Mouse (Mus musculus): ENCODE measurements around the gene Anp32e. TPM values are rescaled to one million over a fixed set of nuclear protein-coding genes. Genes with fewer than 3 reads are reported as not detected.

Anp32e gene
- total RNA-seq (2012; rRNA removed) = 40.9 and 50.8 TPM in 2 replicates

DNA sequence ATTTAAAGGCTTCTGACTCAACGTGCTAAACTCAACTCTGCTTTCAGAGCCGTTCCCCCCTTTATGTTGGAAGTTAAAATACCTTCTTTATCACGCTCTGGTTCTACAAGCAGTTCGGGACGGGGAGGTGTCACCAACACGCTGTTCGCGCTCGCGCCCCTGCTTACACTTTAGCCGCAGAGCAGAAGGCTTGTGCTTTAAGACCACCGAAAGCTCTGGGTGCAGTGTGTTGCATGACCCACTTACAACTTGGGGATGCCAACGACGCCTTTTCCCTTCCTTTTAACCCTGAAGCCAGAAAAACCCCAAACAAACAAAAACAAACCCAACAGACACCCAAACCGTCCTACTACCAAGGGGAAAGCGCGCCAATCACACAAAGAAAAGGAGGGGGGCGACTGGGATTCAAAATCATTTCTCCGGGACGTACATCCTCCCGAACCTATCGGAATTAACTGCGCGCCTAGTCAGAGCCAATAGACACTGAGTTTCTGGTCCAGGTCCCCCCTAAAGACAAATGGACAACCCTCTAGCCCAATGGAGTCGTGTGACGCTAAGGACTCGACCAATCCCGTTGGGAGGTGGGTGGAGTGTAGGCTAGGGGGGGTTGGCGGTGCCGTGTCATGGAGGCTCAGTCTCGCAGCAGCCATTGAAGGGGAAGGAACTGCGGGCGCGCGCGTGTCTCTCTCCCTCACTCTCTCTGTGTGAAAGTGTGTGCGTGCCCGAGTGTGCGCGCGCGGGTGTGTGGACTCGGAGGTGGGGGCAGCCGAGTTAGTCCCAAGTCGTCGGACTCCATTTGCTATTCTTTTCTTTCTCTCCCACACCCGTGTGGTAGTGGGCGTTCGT is at the start of gene Anp32e:
TSS of gene Anp32e (plus strand) at position 589 of the 846 bp plus-strand sequence.
- Histone ChIP-seq H3K9ac (ENCODE audit: insufficient read depth, low read depth, low read length, poor library complexity, severe bottlenecking) (peak within 1 kb of the TSS; percentile 97), H3K9me3 (ENCODE audit: control insufficient read depth, insufficient read depth, low read depth, low read length) (no peaks in the 10 kb centered on the region), H3K4me3 (ENCODE audit: insufficient read depth in 1 of 2, low read depth in 1 of 2, low read length in 2 of 2, poor library complexity in 1 of 2, severe bottlenecking in 1 of 2) (peak within 1 kb of the TSS; percentile 83 to 99), H3K4me1 (ENCODE audit: control insufficient read depth in 2 of 2, insufficient read depth in 2 of 2, low read length in 2 of 2, poor library complexity in 1 of 2) (peaks cover 1 to 5% of the 10 kb centered on the region in 2 experiments; a peak in 2 of 4 replicates), H3K36me3 (ENCODE audit: control insufficient read depth, insufficient read depth, low read length, poor library complexity, severe bottlenecking) (peaks cover 6% of the 10 kb centered on the region; the same call in 1 of the 2 replicates), H3K27ac (ENCODE audit: insufficient read depth, low read depth, low read length, poor library complexity, severe bottlenecking) (peak within 1 kb of the TSS; percentile 84)
- TF ChIP-seq MAFK (IDR thresholded peaks at IDR 0.05; ENCODE audit: insufficient read depth, low read depth, low read length) (no peak), CHD2 (IDR thresholded peaks at IDR 0.05; ENCODE audit: low read depth, low read length) (peak; percentile 96), ZNF384 (IDR thresholded peaks at IDR 0.05; ENCODE audit: low read depth, low read length) (no peak), ZC3H11A (IDR thresholded peaks at IDR 0.05; ENCODE audit: borderline replicate concordance, low read depth, low read length) (no peak), HCFC1 (IDR thresholded peaks at IDR 0.05; ENCODE audit: borderline replicate concordance, insufficient read depth, low read length) (0 out of 2 replicates have a peak, but pooled peaks have one; percentile 5)
- peak; percentile 95 for DNase-seq (ENCODE audit: low read depth, low spot score)
- in situ Hi-C loops (cut with MboI; ENCODE audit: low sequenced_read_pairs in 2 of 2, unreplicated experiment in 2 of 2) = no loop called here

GRCm38 (mm10) chr3:95881979-95882815 is 46.8 kb upstream of the Anp32e start, which contains the start of gene Ciart:
TSS of gene Ciart (minus strand) at chr3:95882251.
- H3K4me3 ChIP-seq (ENCODE audit: insufficient read depth in 1 of 2, low read depth in 1 of 2, low read length in 2 of 2, poor library complexity in 1 of 2, severe bottlenecking in 1 of 2) = peak within 1 kb of the TSS; percentile 62 to 68
- no peak within 1 kb of the TSS; the same call in 1 of the 2 replicates for H3K27ac ChIP-seq (ENCODE audit: insufficient read depth, low read depth, low read length, poor library complexity, severe bottlenecking)
- peak; percentile 93 for DNase-seq (ENCODE audit: low read depth, low spot score)
- in situ Hi-C loops (cut with MboI; ENCODE audit: low sequenced_read_pairs in 2 of 2, unreplicated experiment in 2 of 2) = no loop called here
- H3K9ac ChIP-seq (ENCODE audit: insufficient read depth, low read depth, low read length, poor library complexity, severe bottlenecking) = peak within 1 kb of the TSS; percentile 68
- TF ChIP-seq HCFC1 (IDR thresholded peaks at IDR 0.05; ENCODE audit: borderline replicate concordance, insufficient read depth, low read length) (peak; percentile 58; the same call in 1 of the 2 replicates), ZC3H11A (IDR thresholded peaks at IDR 0.05; ENCODE audit: borderline replicate concordance, low read depth, low read length) (no peak), CHD2 (IDR thresholded peaks at IDR 0.05; ENCODE audit: low read depth, low read length) (peak; percentile 69; the same call in 1 of the 2 replicates)
- no peaks in the 10 kb centered on the region for H3K9me3 ChIP-seq (ENCODE audit: control insufficient read depth, insufficient read depth, low read depth, low read length)
- peaks cover 2% of the 10 kb centered on the region; the same call in 1 of the 2 replicates for H3K36me3 ChIP-seq (ENCODE audit: control insufficient read depth, insufficient read depth, low read length, poor library complexity, severe bottlenecking)
- H3K4me1 ChIP-seq (ENCODE audit: control insufficient read depth in 2 of 2, insufficient read depth in 2 of 2, low read length in 2 of 2, poor library complexity in 1 of 2) = peaks cover 0 to 6% of the 10 kb centered on the region in 2 experiments; a peak in 1 of 4 replicates

GRCm38 (mm10) chr3:95882816-95883425 is 46.1 kb upstream of the Anp32e start:
- Histone ChIP-seq H3K9me3 (ENCODE audit: control insufficient read depth, insufficient read depth, low read depth, low read length) (no peaks in the 10 kb centered on the region), H3K4me3 (ENCODE audit: insufficient read depth in 1 of 2, low read depth in 1 of 2, low read length in 2 of 2, poor library complexity in 1 of 2, severe bottlenecking in 1 of 2) (peak overlapping the region; percentile 39 to 46), H3K4me1 (ENCODE audit: control insufficient read depth in 2 of 2, insufficient read depth in 2 of 2, low read length in 2 of 2, poor library complexity in 1 of 2) (peaks cover 0 to 6% of the 10 kb centered on the region in 2 experiments; a peak in 1 of 4 replicates), H3K27ac (ENCODE audit: insufficient read depth, low read depth, low read length, poor library complexity, severe bottlenecking) (no peak overlapping the region), H3K9ac (ENCODE audit: insufficient read depth, low read depth, low read length, poor library complexity, severe bottlenecking) (peak overlapping the region; percentile 46), H3K36me3 (ENCODE audit: control insufficient read depth, insufficient read depth, low read length, poor library complexity, severe bottlenecking) (peaks cover 2% of the 10 kb centered on the region; the same call in 1 of the 2 replicates)
- in situ Hi-C loops (cut with MboI; ENCODE audit: low sequenced_read_pairs in 2 of 2, unreplicated experiment in 2 of 2) = no loop called here
- no peak for DNase-seq (ENCODE audit: low read depth, low spot score)
- no peak for TF ChIP-seq ZNF384 (IDR thresholded peaks at IDR 0.05; ENCODE audit: low read depth, low read length)
- no peak for TF ChIP-seq MAFK (IDR thresholded peaks at IDR 0.05; ENCODE audit: insufficient read depth, low read depth, low read length)
- TF ChIP-seq HCFC1 (IDR thresholded peaks at IDR 0.05; ENCODE audit: borderline replicate concordance, insufficient read depth, low read length) = no peak
- TF ChIP-seq ZC3H11A (IDR thresholded peaks at IDR 0.05; ENCODE audit: borderline replicate concordance, low read depth, low read length) = no peak
- TF ChIP-seq CHD2 (IDR thresholded peaks at IDR 0.05; ENCODE audit: low read depth, low read length) = no peak

DNA sequence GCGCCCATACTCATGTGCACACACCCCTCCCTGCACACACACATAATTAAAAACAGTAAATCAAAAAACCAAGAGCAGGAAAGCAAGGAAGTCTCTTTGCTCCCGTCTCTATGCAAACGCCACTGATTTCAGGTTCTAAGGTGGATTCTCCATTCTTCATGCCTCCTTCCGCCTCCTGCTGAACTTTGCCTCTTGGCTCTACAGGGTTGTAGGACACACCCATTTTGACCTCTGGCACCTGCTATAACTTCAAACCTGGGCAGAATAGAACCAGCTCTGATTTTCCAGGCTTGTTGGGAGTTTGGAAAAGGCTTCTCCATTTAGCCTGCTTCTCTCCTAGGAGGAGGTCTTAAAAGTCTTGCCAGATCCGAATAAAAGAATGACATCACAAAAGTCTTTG is 44.6 kb upstream of the Anp32e start:
- in situ Hi-C loops (cut with MboI; ENCODE audit: low sequenced_read_pairs in 2 of 2, unreplicated experiment in 2 of 2) = no loop called here
- Histone ChIP-seq H3K4me3 (ENCODE audit: insufficient read depth in 1 of 2, low read depth in 1 of 2, low read length in 2 of 2, poor library complexity in 1 of 2, severe bottlenecking in 1 of 2) (no peak overlapping the region), H3K36me3 (ENCODE audit: control insufficient read depth, insufficient read depth, low read length, poor library complexity, severe bottlenecking) (no peaks in the 10 kb centered on the region; the same call in 1 of the 2 replicates), H3K9ac (ENCODE audit: insufficient read depth, low read depth, low read length, poor library complexity, severe bottlenecking) (no peak overlapping the region), H3K27ac (ENCODE audit: insufficient read depth, low read depth, low read length, poor library complexity, severe bottlenecking) (no peak overlapping the region), H3K4me1 (ENCODE audit: control insufficient read depth in 2 of 2, insufficient read depth in 2 of 2, low read length in 2 of 2, poor library complexity in 1 of 2) (peaks cover 0 to 6% of the 10 kb centered on the region in 2 experiments; a peak in 1 of 4 replicates), H3K9me3 (ENCODE audit: control insufficient read depth, insufficient read depth, low read depth, low read length) (no peaks in the 10 kb centered on the region)
- DNase-seq (ENCODE audit: low read depth, low spot score) = no peak
- no peak for TF ChIP-seq ZC3H11A (IDR thresholded peaks at IDR 0.05; ENCODE audit: borderline replicate concordance, low read depth, low read length)
- no peak for TF ChIP-seq HCFC1 (IDR thresholded peaks at IDR 0.05; ENCODE audit: borderline replicate concordance, insufficient read depth, low read length)
- TF ChIP-seq ZNF384 (IDR thresholded peaks at IDR 0.05; ENCODE audit: low read depth, low read length) = no peak
- TF ChIP-seq CHD2 (IDR thresholded peaks at IDR 0.05; ENCODE audit: low read depth, low read length) = no peak
- no peak for TF ChIP-seq MAFK (IDR thresholded peaks at IDR 0.05; ENCODE audit: insufficient read depth, low read depth, low read length)

Measured in ES-E14 (cell line).